Mouse (Mus musculus): ENCODE results near the gene Cyba.

GRCm38 (mm10) chr8:122430058-122430636 is 2.6 kb downstream of the Cyba start:
- TF ChIP-seq CTCF (IDR thresholded peaks at IDR 0.05; ENCODE audit: low read depth, low read length) (no peak), POLR2AphosphoS5 (IDR thresholded peaks at IDR 0.05; ENCODE audit: insufficient replicate concordance, low read depth, low read length) (no peak), TAL1 (conservative IDR thresholded peaks at IDR 0.05; ENCODE audit: low read depth, low read length) (no peak), GATA1 (IDR thresholded peaks at IDR 0.05; ENCODE audit: borderline replicate concordance, low read length) (no peak)

Measured in G1E (cell line).